Mouse (Mus musculus) frontal cortex, adult (tissue): ENCODE results near the gene Gm3952.
A peak's percentile ranks its signal among the peaks of the same experiment; 100 is the strongest.

Source experiments
- ATAC-seq: cut with Nextera tagmentation; 2 replicates; pipeline ENCODE4 v1.9.2; 2017; ENCODE audit warnings: mild to moderate bottlenecking, moderate library complexity, mixed read lengths; ENCODE audit not compliant: low TSS enrichment

The Gm3952 gene

DNA sequence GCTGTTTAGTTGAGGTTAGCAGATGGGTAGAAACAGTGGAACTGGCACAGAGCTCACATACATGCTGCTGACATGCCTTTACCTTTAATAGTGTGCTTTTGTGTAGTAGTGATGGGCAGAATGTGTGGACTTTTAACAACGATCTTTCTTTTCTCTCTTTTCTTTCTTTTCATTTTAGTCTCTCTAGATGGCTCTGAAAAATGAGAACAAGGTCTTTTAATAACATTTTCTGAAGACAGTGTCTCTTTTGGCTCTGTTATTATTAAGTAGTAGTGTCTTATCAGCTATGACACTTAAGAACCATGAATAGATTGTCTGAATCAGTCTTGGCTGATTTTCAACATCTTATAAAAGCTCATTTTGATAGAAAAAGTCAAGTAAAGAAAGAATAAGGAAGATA lies at the start of gene Gm3952:
Gene Gm3952 (minus strand): TSS at position 101 of the 400 bp plus-strand sequence.
- ATAC-seq: no peak

DNA sequence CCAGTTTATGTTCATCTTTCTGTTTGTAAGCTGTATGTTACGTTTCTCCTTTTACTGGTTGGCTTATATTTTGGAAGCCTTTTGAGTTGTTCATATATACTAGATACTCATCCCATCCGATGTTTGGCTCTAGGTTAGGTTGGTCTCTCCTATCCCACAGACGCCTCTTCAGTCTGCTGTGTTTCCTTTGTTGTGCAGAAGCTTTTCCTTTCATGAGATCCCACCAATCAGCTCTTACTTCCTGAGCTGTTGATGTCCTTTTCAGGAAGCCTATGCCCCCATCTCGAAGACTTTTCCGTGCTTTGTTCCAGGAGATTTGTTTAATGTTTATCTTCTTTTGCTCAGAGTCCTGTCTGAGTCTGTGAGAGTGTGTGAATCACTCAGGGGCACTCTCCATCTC lies 45.3 kb upstream of the Gm3952 start:
- ATAC-seq: no peak

DNA sequence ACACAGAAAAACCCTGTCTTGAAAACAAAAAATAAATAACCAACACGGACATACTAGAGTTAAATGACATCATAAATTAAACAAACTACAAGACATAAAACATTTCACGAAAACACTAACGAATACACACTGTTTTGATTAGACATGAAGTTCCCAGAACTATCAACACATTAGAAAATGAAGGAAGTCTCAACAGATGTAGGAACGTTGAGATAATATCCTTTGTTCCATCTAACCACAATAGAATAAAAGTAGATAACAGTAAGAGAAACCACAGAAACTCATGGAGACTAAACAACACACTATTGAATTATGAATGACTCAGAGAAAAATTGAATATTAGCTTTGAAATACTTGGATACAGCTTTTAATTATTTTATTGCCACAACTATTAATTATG lies 14.0 kb upstream of the Gm3952 start:
- ATAC-seq: no peak

DNA sequence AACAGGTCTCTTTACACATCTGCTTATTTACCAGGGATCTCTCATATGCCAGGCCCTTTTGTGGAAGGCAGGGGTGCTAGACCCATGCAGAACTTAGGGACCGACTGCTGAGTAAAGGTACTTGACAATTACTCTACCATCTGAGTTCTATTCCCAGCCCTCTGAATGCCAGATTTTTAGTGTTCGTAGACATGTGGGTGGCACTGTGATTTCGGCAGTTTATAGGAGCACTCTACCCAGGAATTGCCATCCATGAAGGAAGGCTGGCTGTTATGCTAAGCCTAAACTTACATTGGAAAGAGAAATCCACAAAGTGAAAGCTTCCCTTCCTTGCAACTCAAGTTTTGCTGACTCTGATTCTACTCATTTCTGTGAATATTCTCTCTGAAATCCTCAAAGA lies 62.8 kb downstream of the Gm3952 start:
- ATAC-seq: peak; percentile 90

DNA sequence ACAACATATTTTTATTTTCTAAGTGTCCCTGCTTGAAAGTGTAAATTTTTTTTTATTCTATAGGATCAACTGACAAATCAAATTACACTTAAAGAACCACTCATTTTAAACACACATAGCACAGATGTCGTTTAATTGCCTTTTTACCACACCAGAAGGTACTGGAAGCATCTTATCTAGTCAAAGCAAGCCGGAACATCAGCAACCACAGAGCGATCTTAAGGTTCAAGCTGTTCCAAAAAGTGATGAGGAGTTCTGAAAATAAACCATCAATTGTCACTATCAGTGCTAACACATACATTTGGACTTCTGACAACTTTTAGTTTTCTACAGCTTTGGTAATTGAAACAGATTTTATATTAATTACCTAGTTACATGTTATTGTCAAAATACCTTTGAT lies 64.4 kb downstream of the Gm3952 start:
- no peak for ATAC-seq

DNA sequence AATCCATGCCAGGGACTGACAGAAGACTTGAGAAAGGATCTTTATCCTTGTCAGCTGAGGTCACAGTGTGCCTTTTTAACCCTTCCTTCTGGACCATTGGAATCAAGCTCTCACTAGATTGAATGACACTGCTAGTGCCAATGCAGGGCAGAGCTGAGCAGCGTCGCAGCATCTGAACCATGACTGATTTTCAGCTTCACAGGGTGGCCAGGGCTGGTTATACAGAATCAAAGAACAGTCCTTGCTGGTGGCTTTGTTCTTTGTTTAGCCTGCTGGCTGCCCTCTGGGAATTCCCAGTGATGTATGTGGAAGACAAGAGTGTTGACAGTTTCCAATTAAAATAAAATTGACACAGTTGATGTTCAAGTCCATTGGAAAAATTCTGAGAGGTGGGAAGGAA lies 66.2 kb downstream of the Gm3952 start:
- no peak for ATAC-seq

DNA sequence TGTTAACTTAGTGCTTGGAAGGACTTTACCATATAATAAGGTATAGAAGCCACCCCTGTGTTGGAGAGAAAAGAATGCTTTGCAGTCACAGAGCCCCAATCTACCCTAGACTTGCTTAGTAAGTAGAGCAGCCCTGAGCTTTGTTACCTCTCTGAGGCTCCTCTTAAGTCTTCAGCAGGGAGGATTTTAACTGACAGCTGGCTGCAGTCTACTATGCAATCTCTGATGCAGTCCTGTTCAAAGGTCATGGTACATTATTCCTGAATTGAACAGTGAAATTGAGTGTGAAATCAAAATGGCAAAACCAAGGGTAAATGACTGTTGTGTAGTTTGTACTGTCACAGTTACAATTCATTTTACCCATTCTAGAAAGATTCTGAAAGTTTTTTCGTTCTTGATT lies 71.3 kb downstream of the Gm3952 start:
- ATAC-seq: peak; percentile 35; the same call in 1 of the 2 replicates

DNA sequence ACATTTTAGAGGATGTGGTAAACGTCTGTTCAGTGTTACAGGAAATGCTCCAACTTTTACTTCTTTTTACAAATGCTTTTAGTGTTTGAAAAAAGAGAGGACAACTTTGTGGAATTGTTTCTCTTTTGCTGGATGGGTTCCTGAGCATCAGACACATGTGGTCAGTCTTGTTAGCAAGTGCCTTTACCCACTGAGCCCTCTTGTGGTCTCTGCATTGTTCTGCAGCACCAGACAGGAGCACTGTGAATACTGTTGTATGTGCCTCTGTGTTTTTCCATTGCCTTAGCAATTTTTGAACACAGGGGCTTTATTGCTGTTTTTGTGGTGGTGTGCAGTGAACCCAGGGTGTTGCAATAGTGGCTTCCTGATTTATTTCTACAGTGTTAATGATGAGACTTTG lies 73.7 kb downstream of the Gm3952 start:
- peak; percentile 88 for ATAC-seq

DNA sequence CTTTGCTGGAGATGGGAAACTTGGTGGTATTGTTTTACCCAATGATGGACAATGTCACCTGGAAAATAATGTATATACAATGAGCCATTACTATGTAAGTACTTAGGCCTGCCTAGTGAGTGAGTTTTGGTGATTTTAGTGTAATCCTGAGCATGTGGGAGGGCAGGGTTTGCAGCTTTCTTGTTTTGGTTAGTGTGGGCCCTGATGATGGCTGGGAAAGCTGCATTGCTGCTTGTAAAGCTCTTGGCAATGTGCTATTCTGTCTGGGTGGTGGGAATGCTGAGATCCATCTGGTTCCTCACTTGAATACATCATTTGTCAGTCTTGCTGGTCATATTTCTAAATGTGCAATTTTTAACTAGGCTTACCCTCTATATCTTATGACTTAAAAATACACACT lies 82.3 kb downstream of the Gm3952 start:
- peak; percentile 98 for ATAC-seq

DNA sequence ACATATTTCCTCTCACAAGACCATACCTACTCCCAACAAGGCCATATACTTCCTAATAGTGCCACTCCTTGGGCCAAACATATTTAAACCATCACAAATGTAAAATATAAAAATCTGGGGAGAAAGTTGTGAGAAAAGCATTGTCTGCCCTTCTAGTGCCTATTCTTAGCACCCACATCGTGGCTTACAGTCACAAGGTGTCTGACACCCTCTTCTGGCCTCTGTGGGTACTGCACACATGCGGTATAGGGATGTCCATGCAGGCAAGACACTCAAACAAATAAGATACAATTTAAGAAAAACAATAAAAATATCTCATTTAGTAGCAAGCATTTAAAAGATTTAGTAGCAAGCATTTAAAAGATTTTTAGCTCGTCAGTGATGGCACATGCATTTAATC lies 89.2 kb downstream of the Gm3952 start:
- peak; percentile 66; the same call in 1 of the 2 replicates for ATAC-seq

DNA sequence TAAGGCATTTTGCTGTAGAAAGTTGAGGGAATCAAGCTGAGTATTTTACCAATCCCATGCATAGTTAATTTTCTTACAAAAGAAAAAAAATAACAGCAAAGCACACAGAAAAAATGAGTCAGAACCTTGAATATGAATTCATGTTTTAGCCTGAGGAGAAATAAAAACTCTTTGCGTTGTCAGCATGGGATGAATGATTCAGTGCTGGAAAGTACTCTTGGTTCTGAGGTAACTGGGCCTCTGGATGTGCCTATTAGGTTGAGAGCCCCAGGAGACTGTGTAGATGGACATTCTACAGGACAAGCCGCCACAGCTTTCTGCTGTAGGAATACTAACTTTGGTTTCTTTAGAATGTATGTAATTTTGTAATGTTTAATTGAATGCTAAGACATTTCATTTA lies 93.7 kb downstream of the Gm3952 start:
- ATAC-seq: peak; percentile 72

DNA sequence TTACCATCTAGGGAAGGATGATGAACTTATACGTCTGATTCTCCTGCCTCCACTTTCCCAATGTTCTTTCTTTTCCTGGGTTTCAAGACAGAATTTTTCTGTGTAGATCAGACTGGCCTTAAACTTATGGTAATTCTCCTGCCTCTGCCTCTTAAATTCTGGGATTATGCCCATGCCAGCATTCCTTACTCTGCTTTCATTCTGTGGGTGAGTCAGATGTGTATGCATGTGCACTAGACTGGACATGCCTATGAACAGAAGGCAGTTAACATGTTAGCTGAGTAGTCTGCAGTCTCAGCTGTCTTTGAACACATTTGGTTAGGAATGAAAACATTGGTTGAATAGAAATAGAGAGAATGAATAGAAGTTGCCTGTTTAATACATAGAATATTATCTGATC lies 94.1 kb downstream of the Gm3952 start:
- peak; percentile 35; the same call in 1 of the 2 replicates for ATAC-seq

DNA sequence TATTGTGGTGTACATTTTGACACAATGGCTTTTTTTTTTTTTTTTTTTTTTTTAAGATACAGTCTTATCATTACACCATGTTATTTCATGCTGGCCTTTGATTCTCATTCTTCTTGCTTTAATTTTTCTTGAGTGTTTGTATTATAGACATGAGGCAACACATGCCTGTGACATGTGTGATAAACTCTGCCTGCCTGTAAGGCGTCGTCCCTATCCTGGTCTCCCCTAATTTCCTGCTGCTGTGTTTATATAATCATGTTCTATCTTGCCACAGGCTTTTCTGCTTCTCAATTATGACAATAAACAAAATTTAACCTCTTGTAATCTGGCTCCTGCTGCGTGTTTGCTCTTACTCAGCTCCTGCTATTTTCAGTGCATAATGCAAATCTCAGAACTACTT lies 100.5 kb downstream of the Gm3952 start:
- ATAC-seq: no peak

DNA sequence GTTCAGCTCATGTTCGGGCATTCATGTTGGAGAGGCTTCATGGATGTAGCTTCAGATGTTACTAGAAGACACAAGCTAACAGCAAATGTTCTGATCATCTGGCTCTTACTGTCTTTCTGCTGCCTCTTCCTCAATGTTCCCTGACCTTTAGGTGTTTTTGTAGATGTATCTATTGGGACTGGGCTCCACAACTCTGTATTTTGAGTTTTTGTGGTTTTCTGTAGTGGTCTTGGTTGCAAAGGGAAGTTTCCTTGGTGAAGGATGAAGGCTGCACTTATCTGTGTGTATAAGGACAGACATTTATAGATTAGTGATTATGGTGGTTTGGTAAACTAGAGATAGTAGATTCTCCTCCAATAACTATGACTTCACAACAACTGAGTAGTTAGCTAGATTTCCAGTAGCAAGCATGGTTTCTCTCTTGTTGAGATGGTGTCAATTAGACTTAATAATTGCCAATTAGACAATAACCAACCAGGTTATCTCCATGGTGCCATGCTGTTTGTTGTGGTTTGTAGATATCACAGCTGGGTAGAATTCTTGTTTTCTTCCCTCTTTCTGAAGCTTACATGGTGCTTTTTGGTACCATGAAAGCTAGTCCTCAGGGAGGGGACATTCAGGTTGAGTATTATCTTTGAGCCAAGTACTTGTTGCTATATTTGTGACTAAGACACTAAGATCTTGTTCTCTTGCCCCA lies 101.6 kb downstream of the Gm3952 start:
- no peak for ATAC-seq
